Mouse (Mus musculus) yolk sac, embryonic 10.5 days (tissue): ENCODE measurements around the gene Unc13b.

ENCODE experiments used
- DNase-seq: peaks from one replicate; pipeline ENCODE4 v3.0.0-alpha.2; 2017; ENCODE audit warnings: low spot score

Unc13b gene

DNA sequence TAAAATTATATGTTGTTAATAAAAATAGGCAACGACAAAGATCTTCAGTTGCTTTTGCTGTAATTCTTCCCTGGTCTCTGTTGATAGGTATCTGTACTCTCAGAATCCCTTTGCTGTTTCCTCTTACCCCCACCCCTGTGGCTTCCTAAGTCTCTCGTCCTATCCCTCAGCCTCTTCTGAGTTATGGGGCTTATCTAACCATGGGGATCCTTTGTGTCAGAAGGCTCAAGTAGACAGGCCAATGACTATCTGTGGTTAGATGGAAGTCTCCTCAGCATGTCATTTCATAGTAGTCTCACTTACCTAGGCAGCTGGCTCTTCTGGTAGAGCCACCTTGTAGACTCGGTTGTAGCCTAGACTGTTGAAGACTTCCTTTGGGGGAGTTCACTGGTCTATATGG lies 173.1 kb downstream of the Unc13b start:
- DNase-seq: no peak

DNA sequence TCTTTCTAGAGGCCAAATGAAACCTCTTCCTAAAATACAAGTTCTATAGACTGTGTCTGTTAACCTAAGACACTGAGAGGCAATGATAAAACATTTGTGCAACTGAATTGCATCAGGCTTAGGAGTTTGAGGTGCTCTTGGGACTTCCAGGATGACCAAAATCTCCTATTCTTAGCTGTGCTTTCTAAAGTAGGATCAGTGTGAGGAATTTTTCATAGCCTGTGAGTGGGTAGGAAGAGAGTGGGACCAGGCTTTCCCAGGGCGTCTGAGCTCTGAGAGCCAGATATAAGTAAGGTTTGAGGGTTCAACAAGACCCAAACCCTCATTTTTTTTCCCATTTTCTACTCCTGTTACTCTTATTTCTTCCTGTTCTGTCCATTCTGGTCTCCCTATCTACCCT lies 174.2 kb downstream of the Unc13b start:
- DNase-seq: no peak

DNA sequence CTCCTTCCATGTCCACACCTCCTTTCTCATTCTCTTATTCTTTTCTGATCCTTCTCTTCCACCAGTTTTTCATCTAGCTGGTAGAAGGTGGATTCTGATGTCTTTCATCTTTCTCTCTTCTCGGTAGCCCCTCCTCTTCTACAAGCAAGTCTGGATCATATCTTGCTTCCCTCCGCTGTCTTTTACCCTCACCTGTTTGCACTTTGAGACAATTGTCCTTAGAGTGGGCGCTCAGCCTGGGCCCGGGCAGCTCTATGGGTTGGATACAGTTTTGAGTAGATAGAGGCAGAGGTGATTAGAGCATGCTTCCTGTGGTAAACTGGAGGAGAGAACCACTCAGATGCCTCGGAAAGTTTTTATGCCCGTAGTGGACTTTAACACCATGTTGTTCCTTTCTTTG lies 174.7 kb downstream of the Unc13b start:
- no peak for DNase-seq

DNA sequence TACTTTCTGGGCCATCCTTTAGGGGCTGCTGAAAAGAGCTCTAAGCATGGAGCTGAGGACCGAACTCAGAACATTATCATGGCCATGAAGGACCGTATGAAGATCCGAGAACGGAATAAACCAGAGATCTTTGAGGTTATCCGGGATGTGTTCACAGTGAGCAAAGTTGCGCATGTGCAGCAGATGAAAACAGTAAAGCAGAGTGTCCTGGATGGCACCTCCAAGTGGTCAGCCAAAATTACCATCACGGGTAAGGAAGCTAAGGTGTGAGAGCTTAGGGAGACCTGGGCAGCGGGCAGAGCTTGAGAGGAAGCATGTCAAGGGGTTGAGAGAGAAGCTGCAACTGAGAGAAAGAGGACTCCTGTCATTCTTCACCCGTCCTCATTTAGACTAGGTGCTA lies 178.1 kb downstream of the Unc13b start:
- DNase-seq: no peak

DNA sequence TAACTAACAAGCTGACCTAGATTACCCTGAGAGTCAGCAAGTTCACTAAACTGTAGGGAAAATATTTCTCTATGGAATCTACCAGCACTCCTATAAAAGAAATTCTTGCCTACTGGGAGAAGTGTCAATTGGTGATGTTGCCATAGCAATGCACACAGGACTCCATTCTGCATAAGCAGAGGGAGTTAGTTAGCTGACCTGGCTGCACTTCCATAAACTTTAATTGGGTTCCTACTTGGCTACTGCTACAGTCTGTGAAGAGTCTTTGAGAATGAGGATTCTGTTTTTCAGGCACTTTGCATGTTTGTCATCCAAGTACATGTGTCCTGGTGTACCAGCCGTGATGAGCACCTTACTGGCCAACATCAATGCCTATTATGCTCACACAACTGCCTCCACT lies 182.0 kb downstream of the Unc13b start:
- no peak for DNase-seq

DNA sequence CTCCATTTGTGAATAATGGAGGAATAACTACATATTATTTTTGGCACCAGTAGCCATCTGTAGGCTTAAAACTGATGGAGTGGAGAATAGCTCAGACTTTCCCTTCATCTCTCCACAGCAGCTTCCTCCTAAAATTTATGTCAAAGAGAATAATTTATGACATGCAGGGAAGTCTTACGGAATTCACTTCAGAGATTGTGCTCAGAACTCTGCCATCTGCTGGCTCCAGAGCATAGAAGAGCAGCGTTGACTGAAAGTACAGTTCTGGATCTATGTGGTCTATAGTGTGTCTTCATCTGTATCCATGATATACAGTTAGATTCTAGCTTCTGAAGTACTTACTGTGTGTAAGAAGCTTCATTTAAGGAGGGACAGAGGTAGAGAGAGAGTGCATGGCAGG lies 185.3 kb downstream of the Unc13b start:
- no peak for DNase-seq

DNA sequence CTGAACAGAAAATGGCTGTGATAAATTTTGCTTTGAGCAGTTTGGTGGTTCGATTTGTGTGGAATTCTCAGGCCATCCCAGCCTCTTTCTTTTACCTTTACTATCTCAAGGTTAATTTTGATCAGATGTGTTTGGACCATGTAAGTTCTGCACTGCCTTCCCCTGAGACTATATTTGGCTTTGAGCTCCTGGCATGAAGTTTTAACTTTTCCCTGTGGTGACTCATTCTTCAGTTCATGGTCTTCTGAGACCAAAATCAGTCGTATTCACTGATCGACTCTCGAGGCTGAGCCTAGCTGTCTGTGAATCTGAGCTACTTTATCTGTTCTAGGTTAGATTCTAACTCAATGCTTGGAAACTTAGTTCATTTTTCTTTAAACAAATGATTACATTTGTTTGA lies 187.0 kb downstream of the Unc13b start:
- DNase-seq: no peak

DNA sequence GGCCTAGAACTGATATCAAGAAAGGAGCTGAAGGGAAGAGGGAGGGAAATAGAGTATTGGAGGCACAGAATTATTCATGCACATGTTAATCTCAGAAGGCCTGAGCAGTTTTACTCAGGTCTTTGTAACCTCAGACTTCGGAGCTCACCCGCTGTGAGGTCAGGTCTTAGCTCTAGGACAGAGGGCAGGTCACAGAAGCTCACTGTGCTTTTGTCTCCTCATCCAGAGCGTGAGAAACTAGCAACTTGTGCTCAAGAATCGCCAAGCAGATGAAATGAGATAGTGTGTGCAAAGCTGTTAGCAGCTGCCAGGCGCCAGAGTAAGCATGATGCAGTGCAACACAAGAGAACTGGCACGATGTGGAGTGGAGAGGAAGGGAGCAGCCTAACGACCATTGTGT lies 189.3 kb downstream of the Unc13b start:
- DNase-seq: no peak

DNA sequence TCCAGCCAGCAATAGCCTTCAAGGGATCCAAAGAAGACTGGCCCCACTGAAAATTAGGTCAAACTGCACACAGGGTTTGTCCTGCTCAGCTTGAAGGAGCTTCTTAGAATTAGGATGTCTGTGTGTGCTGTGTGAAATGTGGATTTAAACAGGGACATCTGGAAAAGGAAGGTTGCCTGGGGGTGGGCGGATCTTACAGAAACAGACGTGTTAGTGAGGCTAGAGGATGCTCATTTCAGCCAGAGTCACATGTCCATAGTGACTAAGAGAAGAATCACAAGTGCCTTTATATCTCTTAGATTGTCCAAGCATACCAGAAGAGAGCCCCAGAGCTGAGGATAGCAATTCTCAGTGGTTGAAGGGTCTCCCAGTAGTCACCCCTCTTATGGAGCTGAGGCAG lies 190.2 kb downstream of the Unc13b start:
- no peak for DNase-seq

DNA sequence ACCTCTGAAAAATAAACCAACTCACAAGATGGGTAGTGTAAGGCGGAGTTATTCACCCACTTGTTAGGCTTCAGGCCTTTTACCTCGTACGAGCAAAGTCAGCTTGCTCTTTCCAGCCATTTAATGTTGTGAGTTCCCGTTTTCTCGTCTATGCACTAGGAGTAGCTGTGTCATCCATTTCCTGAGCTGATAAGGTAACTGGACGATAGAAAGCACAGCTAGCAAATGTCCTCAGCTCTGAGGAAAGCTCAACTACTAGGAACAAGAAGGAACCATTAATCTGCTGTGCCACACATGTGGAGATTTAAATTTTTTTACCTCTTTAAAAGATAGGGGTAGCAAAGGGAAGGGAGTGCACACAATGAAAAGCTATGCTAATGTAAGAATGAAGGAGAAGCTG lies 192.5 kb downstream of the Unc13b start:
- no peak for DNase-seq

DNA sequence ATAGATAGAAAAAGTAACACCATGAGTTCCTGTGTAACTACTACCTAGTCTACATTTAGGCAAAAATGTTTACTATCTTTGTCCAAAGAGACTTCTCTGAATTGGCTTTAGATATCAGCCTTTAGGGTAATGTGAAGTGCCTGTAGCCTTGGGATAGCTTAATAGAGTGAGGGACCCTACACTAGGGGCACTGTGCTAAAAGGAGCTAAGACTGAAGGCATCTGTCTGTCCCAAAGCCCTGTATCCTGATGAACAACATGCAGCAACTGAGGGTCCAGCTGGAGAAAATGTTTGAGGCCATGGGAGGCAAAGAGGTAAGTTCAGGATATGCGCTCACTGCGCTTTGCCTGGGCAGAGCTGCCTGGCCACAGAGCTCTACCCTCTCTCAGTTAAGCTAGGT lies 198.3 kb downstream of the Unc13b start:
- DNase-seq: no peak

DNA sequence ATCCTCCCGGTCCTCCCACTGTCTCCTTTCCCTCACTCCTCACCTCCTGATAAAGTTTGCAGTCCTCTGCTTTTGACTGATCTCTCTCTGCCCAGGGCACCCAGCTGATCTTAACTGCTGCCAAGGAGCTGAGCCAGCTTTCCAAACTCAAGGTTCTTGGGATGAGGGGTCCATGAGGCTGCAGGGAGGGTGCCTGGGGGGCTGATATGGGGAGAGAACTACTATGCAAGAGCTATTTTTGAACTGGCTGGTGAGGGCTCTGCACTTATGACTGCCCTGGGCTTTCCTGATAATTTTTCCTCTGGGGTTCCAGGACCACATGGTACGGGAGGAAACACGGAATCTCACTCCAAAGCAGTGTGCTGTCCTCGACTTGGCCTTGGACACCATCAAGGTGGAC lies 199.8 kb downstream of the Unc13b start:
- DNase-seq: no peak

DNA sequence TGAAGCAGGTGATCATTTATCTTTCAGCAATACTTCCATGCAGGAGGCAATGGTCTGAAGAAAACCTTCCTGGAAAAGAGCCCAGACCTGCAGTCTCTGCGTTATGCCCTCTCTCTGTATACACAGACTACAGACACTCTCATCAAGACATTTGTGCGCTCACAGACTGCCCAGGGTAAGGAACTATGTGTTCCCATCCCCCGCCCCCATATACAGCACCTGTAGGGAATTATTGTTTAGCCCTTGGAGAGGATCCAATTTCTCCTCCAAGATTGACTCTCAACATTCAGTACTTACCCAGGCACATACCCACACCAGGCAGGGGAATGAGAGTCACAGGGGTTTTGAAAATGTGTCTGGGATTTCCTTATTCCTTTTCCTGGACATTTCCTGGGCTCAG lies 200.7 kb downstream of the Unc13b start:
- no peak for DNase-seq

DNA sequence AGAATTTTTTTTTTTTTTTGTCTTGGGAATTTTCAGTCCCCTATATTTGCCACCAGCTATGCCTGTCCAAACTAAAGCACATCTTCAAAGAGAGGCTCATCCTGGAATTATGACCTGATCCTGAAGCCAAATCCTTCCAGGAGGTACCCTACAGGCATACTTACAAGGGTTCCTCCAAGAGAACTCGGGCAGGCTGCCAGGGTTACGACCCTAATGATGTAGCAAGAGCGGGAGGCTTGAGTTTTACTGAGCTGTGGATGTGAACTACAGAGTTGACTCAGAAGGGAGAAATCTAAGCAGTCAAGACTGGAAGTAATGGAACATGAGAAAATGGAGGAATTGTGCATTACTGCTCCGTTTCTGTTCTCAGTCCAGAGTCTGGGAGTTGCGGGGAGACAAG lies 201.3 kb downstream of the Unc13b start:
- no peak for DNase-seq

DNA sequence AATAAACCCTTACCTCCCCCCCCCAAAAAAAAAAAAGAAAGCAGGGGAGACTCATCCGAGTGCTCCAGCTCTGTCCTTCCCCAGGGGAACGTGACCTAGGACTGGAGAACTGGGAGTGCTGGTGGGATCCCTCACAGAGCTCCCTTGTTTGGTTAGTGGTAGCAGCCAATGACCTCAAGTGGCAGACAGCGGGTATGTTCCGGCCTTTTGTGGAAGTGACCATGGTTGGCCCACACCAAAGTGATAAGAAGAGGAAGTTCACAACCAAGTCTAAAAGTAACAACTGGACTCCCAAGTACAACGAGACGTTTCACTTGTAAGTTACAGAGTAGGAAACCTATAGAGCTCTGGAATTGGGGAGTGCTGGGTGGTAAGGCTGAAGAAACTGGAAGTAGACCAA lies 204.1 kb downstream of the Unc13b start:
- DNase-seq: no peak

DNA sequence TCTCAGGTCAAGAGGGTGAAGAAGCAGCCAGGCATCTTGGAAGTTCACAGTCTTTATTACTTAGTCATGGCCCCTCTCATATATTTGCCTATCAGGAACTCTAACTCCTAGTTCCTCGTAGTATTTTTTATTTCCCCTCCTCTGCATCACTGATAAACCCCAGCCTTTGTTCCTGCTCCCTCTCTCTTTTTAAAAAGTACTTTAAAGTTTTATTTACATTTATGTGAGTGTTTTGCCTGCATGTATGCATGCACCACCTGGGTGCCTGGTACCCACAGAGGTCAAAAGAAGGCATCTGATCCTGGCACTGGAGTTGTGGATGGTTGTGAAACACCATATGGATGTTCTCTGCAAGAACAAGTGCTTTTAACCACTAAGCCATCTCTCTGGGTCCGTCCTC lies 207.4 kb downstream of the Unc13b start:
- no peak for DNase-seq

DNA sequence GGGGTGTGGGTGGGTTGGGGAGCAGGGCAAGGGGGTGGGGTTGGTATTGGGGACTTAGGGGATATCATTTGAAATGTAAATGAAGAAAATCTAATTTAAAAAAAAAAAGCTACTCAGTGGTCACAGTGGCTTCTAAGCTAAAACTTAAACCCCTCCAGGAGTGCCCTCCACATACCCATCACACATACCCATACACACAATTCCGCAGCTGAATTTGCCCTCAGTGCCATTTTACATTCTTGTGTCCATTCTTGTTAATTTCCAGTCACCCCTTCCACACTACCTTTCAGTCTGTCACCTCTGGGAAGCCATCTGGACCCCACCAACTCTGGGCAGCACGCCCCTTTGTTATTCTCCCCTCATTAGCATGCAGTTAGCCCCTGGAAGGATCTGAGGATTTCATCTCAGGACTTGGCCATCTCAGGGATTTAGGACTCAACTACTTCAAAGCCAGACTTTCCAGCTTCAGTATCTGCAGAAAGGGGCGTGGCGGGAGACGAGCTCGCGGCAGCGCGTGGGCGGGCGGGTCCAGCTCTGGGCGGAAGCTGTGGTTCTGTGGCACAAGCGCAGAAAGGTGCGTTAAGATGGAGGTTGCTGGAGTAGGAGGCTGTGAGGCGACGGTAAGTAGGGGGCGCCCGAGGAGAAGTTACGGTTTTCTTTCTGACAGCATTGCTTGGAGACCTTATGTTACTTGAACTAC lies 208.0 kb downstream of the Unc13b start, which contains the start of gene Atp8b5:
Atp8b5 (plus strand) TSS at position 537 of the 700 bp plus-strand sequence.
- DNase-seq: peak; percentile 71

DNA sequence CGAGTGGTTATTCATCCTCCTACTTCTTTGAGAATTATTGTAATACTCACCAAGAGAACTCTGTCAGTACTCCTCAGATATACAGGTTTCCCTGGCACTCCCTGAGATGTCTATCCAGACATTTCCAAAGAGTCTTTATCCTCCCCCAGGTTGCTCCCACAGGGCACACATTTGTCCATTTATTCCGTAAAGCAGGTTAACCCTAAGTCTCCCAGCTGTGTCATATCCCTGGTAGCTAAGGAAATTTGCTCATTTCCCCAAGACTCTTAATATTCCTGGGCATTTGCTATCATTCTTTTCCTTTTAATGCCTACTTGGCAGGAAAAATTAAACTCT lies 208.5 kb downstream of the Unc13b start:
- no peak for DNase-seq

DNA sequence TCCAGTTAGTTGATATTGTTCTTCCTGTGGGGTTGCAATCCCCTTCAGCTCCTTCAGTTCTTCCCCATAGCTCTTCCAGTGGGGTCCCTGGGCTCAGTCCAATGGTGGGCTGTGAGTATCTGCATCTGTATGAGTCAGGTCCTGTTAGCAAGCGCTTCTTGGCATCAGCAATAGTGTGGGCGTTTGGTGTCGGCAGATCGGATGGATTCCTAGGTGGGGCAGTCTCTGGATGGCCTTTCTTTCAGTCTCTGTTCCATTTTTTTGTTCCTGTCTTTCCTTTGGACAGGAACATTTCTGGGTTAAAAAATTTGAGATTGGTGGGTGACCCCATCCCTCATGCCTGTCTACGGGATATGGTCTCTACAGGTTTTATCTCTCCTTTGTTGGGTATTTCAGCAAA lies 226.7 kb downstream of the Unc13b start:
- DNase-seq: no peak

DNA sequence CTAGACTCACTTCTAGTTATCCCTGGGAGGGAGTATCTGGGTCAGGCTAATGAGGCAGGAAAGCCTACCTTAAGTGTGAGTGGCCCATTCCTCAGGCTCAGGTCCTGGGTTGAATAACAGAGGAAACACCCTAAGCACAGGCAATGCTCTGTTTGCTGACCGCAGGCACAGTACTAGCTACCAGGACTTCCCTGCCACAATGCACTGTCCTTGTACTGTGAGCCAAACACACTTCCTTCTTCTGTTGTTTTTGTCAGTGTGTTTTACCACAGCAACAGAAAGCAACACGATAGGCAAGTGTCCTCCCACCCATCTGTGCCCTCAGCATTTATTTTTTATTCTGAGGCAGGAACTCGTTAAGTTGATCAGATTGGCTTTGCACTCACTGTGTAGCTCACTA lies 228.6 kb downstream of the Unc13b start:
- DNase-seq: no peak

DNA sequence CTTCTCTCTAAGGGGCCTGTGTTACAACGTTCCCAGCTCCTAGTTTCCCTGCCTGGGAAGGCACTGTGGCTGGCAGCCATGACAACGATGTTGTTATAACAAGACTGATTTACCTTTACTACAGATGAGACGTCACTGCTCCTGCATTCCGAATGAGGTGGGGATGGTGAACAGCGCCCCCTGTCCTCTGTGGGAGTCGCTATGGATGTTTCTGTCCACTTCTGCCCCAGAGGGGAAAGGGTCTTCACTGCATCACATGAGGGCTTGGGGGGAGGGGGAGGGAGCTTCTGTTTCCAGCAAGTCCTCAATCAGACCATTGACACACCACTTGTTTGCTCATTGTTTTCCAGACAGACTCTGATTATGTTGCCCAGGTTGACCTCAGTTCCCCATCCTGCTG lies 235.2 kb downstream of the Unc13b start:
- no peak for DNase-seq

DNA sequence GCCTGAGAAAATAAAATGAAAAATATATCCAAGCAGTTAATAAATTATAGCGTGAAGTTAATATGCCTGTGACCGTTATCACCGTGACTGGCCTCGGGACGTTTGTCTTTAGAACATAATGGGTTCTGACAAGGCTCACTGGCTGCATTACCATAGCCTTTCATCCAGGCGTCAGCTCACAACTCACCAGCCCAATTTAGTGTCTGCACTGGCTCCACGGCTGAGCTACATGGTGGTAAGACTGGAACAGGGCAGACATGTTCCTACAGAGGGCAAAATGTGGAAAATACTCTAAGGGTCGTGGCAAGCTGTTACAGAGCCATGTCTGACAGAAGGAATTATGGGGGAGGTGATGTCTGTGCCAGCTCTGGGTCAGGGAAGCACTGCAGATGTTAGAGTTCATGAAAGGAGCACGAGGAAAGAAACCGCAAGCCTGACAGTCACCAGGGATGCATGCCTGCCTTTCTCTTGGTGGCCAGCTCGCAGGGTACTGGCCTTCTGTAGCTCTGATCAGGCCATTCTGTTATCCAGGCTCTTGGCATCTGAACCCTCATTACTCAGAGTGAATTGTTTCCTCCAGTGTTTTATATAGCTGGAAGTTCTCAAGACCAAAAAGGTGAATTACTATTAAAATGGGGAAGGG lies 251.1 kb downstream of the Unc13b start:
- DNase-seq: no peak
